Mouse (Mus musculus): ENCODE results near the gene Acta2.

GRCm38 (mm10) chr19:34240273-34241039 is 14.9 kb downstream of the Acta2 start:
- TF ChIP-seq POLR2A (IDR thresholded peaks at IDR 0.05; ENCODE audit: borderline replicate concordance, extremely low read depth, insufficient read depth, insufficient read length, poor library complexity, severe bottlenecking) (no peak), CTCF (IDR thresholded peaks at IDR 0.05; ENCODE audit: borderline replicate concordance, extremely low read depth, insufficient read depth, insufficient read length) (no peak)
